Mouse (Mus musculus) heart, adult 2 months (tissue): Measurements from ENCODE around the gene Syce3.

ENCODE experiments used
- CTCF ChIP-seq: fragments of 200-600 bp; IDR thresholded peaks from 2 replicates; pipeline ENCODE4 v1.8.1; 2022; ENCODE audit warnings: antibody characterized with exemption, mild to moderate bottlenecking, moderate library complexity
- EP300 ChIP-seq: fragments of 200-500 bp; IDR thresholded peaks from 2 replicates; pipeline ENCODE4 v1.6.1; 2011; ENCODE audit warnings: low read depth, low read length, control low read depth; ENCODE audit not compliant: insufficient read depth
- POLR2A ChIP-seq: fragments of 200-500 bp; IDR thresholded peaks from 2 replicates; pipeline ENCODE4 v1.6.1; 2011; ENCODE audit warnings: mild to moderate bottlenecking, low read depth, low read length, control low read depth; ENCODE audit not compliant: insufficient read depth

DNA sequence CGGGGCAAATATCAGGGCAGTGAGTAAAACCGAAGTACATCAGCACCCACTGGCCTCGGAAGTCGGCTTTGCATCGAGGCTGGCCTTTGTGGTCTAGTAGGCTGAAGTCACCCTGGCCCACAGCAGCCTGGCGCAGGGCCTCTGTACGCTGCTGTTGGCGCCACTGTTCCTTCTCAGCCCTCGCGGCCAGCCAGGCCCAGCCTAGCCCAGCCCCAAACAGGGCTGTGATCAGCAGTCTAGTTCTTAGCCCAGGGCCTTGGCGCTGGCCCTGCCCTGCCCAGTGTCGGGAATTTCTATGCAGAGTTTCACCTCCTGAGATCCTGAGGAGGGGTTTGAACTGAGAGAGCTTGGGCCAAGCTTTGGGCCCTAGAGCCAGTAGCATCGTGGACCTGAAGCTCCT lies 38.2 kb downstream of the Syce3 start:
- TF ChIP-seq CTCF (no peak), POLR2A (no peak), EP300 (no peak)
